16 mouse cellular contexts compared by ENCODE assay signal in genomic region chr4:114420154-114420553, GRCm38 (mm10). TPM values are rescaled to one million over a fixed set of nuclear protein-coding genes. Genes with fewer than 3 reads are reported as not detected.
A peak's percentile ranks its signal among the peaks of the same experiment; 100 is the strongest.
DNase-seq lines count a peak whose midpoint lies in the region.
"Had no signal": no experiment of that assay in that cellular context is flagged by ENCODE, and none has a peak within 500 bp of the region (broad histone marks: within the 10 kb centered on the region; RNA-seq: fewer than 3 reads in every experiment).

No protein-coding gene starts in this region.

- DNase-seq in 416B (ENCODE audit: low read depth): peak; percentile 8
- peak; percentile 53 for DNase-seq in fibroblast of lung, adult 2 months (ENCODE audit: low read depth)
- DNase-seq in cerebellum, adult 18-20 months: no peak
- DNase-seq in adrenal gland, adult 18-20 months (ENCODE audit: low spot score in 2 of 2): no peak
- DNase-seq in embryo, embryonic 10 days (ENCODE audit: low spot score): no peak
- DNase-seq: adrenal gland, adult 2 months; adrenal gland, postnatal 10 days; adrenal gland, postnatal 25 days; cerebellum, adult 11 months; cerebellum, adult 2 months; cerebellum, adult 9-10 months; cerebellum, postnatal 10 days; cerebellum, postnatal 25 days; embryo, embryonic 11 days; forebrain, postnatal 0 days had no signal

RNA-seq across cellular contexts. Expression of gene Trabd2b, which starts 13.6 kb away (rescaled TPM):
- total RNA-seq in adrenal gland, adult 18-20 months (2021): 1 to 10 TPM; 1.4 to 4.7 TPM
- total RNA-seq: MEL had no signal

Comparison
In these comparisons a context has a peak if more than half of its experiments do, and no peak if none do; other contexts are left out.
1. DNase-seq: peak in 416B (single experiment) and fibroblast of lung, adult 2 months (single experiment); none in cerebellum, adult 18-20 months (0 of 2), adrenal gland, adult 18-20 months (0 of 2) and embryo, embryonic 10 days (single experiment).